Mouse (Mus musculus): ENCODE measurements around the gene Lingo3. TPM values are rescaled to one million over a fixed set of nuclear protein-coding genes. Genes with fewer than 3 reads are reported as not detected.

The Lingo3 gene
- not detected in 2 replicates for polyA plus RNA-seq (2011; ENCODE audit: insufficient read depth, insufficient read length, low replicate concordance, missing spikeins)

- 5% methylated on average over 51 of the region's 51 CpGs for WGBS
- no peak for TF ChIP-seq CTCF (IDR thresholded peaks at IDR 0.05; ENCODE audit: control insufficient read depth, insufficient read depth, low read length)
- TF ChIP-seq POLR2A (IDR thresholded peaks at IDR 0.05; ENCODE audit: borderline replicate concordance, control insufficient read depth, low read depth, low read length), result no peak
- H3K27ac ChIP-seq (ENCODE audit: control insufficient read depth, insufficient read depth, low read depth, low read length, poor library complexity), result no peak within 1 kb of the TSS; the same call in 1 of the 2 replicates
- H3K4me1 ChIP-seq (ENCODE audit: control insufficient read depth, insufficient read depth, low read length), result no peaks in the 10 kb centered on the region
- no peak within 1 kb of the TSS for H3K4me3 ChIP-seq (replicated peaks; ENCODE audit: control insufficient read depth, low read depth, low read length)
These were observed at the start of gene Lingo3 for GRCm38 (mm10) chr10:80843931-80844547. Lingo3 (minus strand) TSS chr10:80844039.

- H3K4me1 ChIP-seq (ENCODE audit: control insufficient read depth, insufficient read depth, low read length), result no peaks in the 10 kb centered on the region
- WGBS, result 31% methylated on average over 11 of the region's 11 CpGs
- no peak for TF ChIP-seq CTCF (IDR thresholded peaks at IDR 0.05; ENCODE audit: control insufficient read depth, insufficient read depth, low read length)
- no peak for TF ChIP-seq POLR2A (IDR thresholded peaks at IDR 0.05; ENCODE audit: borderline replicate concordance, control insufficient read depth, low read depth, low read length)
- H3K4me3 ChIP-seq (replicated peaks; ENCODE audit: control insufficient read depth, low read depth, low read length), result no peak overlapping the region
- no peak overlapping the region for H3K27ac ChIP-seq (ENCODE audit: control insufficient read depth, insufficient read depth, low read depth, low read length, poor library complexity)
These were observed 43.3 kb upstream of the Lingo3 start for GRCm38 (mm10) chr10:80887181-80887580.

- Histone ChIP-seq H3K27ac (ENCODE audit: control insufficient read depth, insufficient read depth, low read depth, low read length, poor library complexity) (no peak overlapping the region), H3K4me3 (replicated peaks; ENCODE audit: control insufficient read depth, low read depth, low read length) (no peak overlapping the region), H3K4me1 (ENCODE audit: control insufficient read depth, insufficient read depth, low read length) (peaks cover 2% of the 10 kb centered on the region; the same call in 1 of the 2 replicates)
- TF ChIP-seq POLR2A (IDR thresholded peaks at IDR 0.05; ENCODE audit: borderline replicate concordance, control insufficient read depth, low read depth, low read length), result peak; percentile 14; the same call in 1 of the 2 replicates
- peak; percentile 91 for TF ChIP-seq CTCF (IDR thresholded peaks at IDR 0.05; ENCODE audit: control insufficient read depth, insufficient read depth, low read length)
- WGBS, result 22% methylated on average over 10 of the region's 10 CpGs
These were observed 37.5 kb upstream of the Lingo3 start for GRCm38 (mm10) chr10:80881301-80881700.

GRCm38 (mm10) chr10:80880901-80881300 is 37.1 kb upstream of the Lingo3 start:
- WGBS, result 79% methylated on average over 2 of the region's 2 CpGs
- peaks cover 2% of the 10 kb centered on the region; the same call in 1 of the 2 replicates for H3K4me1 ChIP-seq (ENCODE audit: control insufficient read depth, insufficient read depth, low read length)
- no peak overlapping the region for H3K4me3 ChIP-seq (replicated peaks; ENCODE audit: control insufficient read depth, low read depth, low read length)
- TF ChIP-seq POLR2A (IDR thresholded peaks at IDR 0.05; ENCODE audit: borderline replicate concordance, control insufficient read depth, low read depth, low read length) (no peak), CTCF (IDR thresholded peaks at IDR 0.05; ENCODE audit: control insufficient read depth, insufficient read depth, low read length) (no peak)
- H3K27ac ChIP-seq (ENCODE audit: control insufficient read depth, insufficient read depth, low read depth, low read length, poor library complexity), result no peak overlapping the region

GRCm38 (mm10) chr10:80880131-80880641 is 36.3 kb upstream of the Lingo3 start:
- H3K27ac ChIP-seq (ENCODE audit: control insufficient read depth, insufficient read depth, low read depth, low read length, poor library complexity), result no peak overlapping the region; the same call in 1 of the 2 replicates
- TF ChIP-seq POLR2A (IDR thresholded peaks at IDR 0.05; ENCODE audit: borderline replicate concordance, control insufficient read depth, low read depth, low read length), result no peak
- peak; percentile 98 for TF ChIP-seq CTCF (IDR thresholded peaks at IDR 0.05; ENCODE audit: control insufficient read depth, insufficient read depth, low read length)
- 6% methylated on average over 5 of the region's 5 CpGs for WGBS
- H3K4me3 ChIP-seq (replicated peaks; ENCODE audit: control insufficient read depth, low read depth, low read length), result no peak overlapping the region
- H3K4me1 ChIP-seq (ENCODE audit: control insufficient read depth, insufficient read depth, low read length), result peaks cover 2% of the 10 kb centered on the region; the same call in 1 of the 2 replicates

- Histone ChIP-seq H3K4me3 (replicated peaks; ENCODE audit: control insufficient read depth, low read depth, low read length) (no peak overlapping the region), H3K27ac (ENCODE audit: control insufficient read depth, insufficient read depth, low read depth, low read length, poor library complexity) (no peak overlapping the region), H3K4me1 (ENCODE audit: control insufficient read depth, insufficient read depth, low read length) (peaks cover 2% of the 10 kb centered on the region; the same call in 1 of the 2 replicates)
- WGBS, result 63% methylated on average over 3 of the region's 3 CpGs
- TF ChIP-seq CTCF (IDR thresholded peaks at IDR 0.05; ENCODE audit: control insufficient read depth, insufficient read depth, low read length) (no peak), POLR2A (IDR thresholded peaks at IDR 0.05; ENCODE audit: borderline replicate concordance, control insufficient read depth, low read depth, low read length) (no peak)
These were observed 32.8 kb upstream of the Lingo3 start for GRCm38 (mm10) chr10:80876594-80876993.

GRCm38 (mm10) chr10:80876028-80876427 is 32.2 kb upstream of the Lingo3 start:
- Histone ChIP-seq H3K4me1 (ENCODE audit: control insufficient read depth, insufficient read depth, low read length) (peaks cover 2% of the 10 kb centered on the region; the same call in 1 of the 2 replicates), H3K4me3 (replicated peaks; ENCODE audit: control insufficient read depth, low read depth, low read length) (no peak overlapping the region), H3K27ac (ENCODE audit: control insufficient read depth, insufficient read depth, low read depth, low read length, poor library complexity) (no peak overlapping the region)
- 26% methylated on average over 5 of the region's 5 CpGs for WGBS
- TF ChIP-seq POLR2A (IDR thresholded peaks at IDR 0.05; ENCODE audit: borderline replicate concordance, control insufficient read depth, low read depth, low read length) (no peak), CTCF (IDR thresholded peaks at IDR 0.05; ENCODE audit: control insufficient read depth, insufficient read depth, low read length) (peak; percentile 77)

GRCm38 (mm10) chr10:80874035-80874434 is 30.2 kb upstream of the Lingo3 start:
- 89% methylated on average over 9 of the region's 9 CpGs for WGBS
- H3K4me1 ChIP-seq (ENCODE audit: control insufficient read depth, insufficient read depth, low read length), result no peaks in the 10 kb centered on the region; the same call in 1 of the 2 replicates
- TF ChIP-seq POLR2A (IDR thresholded peaks at IDR 0.05; ENCODE audit: borderline replicate concordance, control insufficient read depth, low read depth, low read length) (no peak), CTCF (IDR thresholded peaks at IDR 0.05; ENCODE audit: control insufficient read depth, insufficient read depth, low read length) (no peak)
- no peak overlapping the region for H3K4me3 ChIP-seq (replicated peaks; ENCODE audit: control insufficient read depth, low read depth, low read length)
- no peak overlapping the region for H3K27ac ChIP-seq (ENCODE audit: control insufficient read depth, insufficient read depth, low read depth, low read length, poor library complexity)
